Mouse (Mus musculus) stomach, postnatal 0 days (tissue): Measurements from ENCODE around the gene Col4a1.

Experiments
- CTCF ChIP-seq: IDR thresholded peaks from 2 replicates; pipeline ENCODE4 v1.5.1; 2016; ENCODE audit warnings: antibody characterized with exemption, low read depth, mild to moderate bottlenecking, moderate library complexity
- EP300 ChIP-seq: optimal IDR thresholded peaks from 2 replicates; pipeline ENCODE3; 2016; ENCODE audit warnings: antibody characterized with exemption

DNA sequence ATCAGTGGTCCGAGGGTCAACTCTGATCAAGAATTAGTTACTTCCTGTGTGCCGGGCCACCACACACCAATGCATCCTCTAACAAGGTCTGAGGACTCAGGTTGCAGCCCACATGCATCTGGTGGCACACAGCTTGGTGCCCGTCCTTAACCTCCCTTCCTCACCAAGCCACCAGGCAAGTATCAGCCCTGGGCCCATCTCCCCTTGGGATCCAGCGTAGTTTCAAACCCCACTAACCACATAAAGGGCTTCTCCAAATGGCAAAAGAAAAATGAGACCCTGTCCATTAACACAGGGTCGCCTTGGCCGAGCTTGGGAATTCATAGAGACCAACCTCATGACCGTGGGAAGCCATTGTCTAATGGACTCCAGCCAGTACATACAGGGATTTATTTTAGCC, 56.2 kb downstream of the Col4a1 start:
- TF ChIP-seq EP300: no peak
- TF ChIP-seq CTCF: no peak
